Mouse (Mus musculus): ENCODE data around the gene Celsr3. TPM values are rescaled to one million over a fixed set of nuclear protein-coding genes. Genes with fewer than 3 reads are reported as not detected.

The Celsr3 gene
- polyA plus RNA-seq, 1 experiment from 2014 or later, result 0.16 TPM

DNA sequence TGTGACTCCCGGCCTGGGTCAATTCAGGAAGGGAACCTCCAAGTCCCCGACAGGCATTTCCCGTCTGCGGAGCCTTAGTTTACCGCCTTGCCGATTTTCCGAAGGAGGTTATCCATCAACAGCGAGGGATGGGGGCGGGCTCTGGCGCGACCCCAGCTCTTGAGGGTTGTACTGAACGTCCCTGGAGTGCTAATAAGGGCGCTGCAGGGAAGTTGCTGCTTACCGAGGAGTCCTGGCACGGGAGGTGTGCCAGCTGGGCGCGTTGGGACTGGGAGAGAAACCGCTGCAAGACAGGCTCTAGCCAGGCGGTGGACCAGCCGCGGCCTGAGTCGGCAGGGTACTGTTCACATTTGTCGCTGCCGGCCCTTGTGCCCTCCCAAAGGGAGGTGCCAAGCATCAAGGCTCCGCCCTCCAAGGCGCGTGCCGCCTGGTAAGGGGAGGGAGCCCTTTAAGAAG is 28.1 kb downstream of the Celsr3 start:
- WGBS (ENCODE audit: insufficient replicate concordance), result under 1% methylated on average over 28 of the region's 28 CpGs
- H3K4me2 ChIP-seq, result peak overlapping the region; percentile 98
- H3K9me3 ChIP-seq (replicated peaks), result no peaks in the 10 kb centered on the region
- H3K4me1 ChIP-seq (replicated peaks), result peaks cover 36% of the 10 kb centered on the region
- peak overlapping the region; percentile 64 for H3K9ac ChIP-seq
- peak overlapping the region; percentile 75 for H3K27ac ChIP-seq (replicated peaks)
- H3K27me3 ChIP-seq, result no peaks in the 10 kb centered on the region
- H3K4me3 ChIP-seq (replicated peaks), result peak overlapping the region; percentile 72
- ATAC-seq (ENCODE audit: insufficient read depth), result peak; percentile 80
- H3K36me3 ChIP-seq (replicated peaks), result no peaks in the 10 kb centered on the region

DNA sequence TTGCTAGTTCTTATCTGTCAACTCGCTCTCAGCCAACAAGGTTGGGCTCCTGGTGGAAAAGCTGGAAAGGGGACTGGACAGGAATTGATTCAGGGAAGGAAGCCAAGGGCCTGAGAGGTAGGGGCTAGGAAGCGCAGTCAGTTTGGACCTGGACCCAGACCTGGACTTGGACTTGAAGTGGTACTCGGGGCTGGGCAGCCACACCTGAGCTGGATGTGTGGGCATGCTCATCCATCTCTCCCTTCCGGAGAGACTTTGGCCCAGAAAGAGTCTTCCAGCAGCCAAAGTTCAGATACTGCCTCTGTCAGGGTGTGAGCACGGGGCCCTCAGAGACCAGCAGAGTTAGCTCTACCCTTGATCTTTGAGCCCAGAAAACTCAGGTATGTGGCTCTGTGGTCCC is 29.2 kb downstream of the Celsr3 start:
- Histone ChIP-seq H3K4me2 (0 out of 2 replicates have a peak overlapping the region, but pooled peaks have one; percentile 98), H3K9ac (no peak overlapping the region), H3K36me3 (replicated peaks) (no peaks in the 10 kb centered on the region), H3K4me1 (replicated peaks) (peaks cover 43% of the 10 kb centered on the region), H3K27me3 (no peaks in the 10 kb centered on the region), H3K9me3 (replicated peaks) (no peaks in the 10 kb centered on the region), H3K27ac (replicated peaks) (0 out of 2 replicates have a peak overlapping the region, but pooled peaks have one; percentile 14), H3K4me3 (replicated peaks) (peak overlapping the region; percentile 72; the same call in 1 of the 2 replicates)
- ATAC-seq (ENCODE audit: insufficient read depth), result no peak
- WGBS (ENCODE audit: insufficient replicate concordance), result 61% methylated on average over 5 of the region's 5 CpGs

DNA sequence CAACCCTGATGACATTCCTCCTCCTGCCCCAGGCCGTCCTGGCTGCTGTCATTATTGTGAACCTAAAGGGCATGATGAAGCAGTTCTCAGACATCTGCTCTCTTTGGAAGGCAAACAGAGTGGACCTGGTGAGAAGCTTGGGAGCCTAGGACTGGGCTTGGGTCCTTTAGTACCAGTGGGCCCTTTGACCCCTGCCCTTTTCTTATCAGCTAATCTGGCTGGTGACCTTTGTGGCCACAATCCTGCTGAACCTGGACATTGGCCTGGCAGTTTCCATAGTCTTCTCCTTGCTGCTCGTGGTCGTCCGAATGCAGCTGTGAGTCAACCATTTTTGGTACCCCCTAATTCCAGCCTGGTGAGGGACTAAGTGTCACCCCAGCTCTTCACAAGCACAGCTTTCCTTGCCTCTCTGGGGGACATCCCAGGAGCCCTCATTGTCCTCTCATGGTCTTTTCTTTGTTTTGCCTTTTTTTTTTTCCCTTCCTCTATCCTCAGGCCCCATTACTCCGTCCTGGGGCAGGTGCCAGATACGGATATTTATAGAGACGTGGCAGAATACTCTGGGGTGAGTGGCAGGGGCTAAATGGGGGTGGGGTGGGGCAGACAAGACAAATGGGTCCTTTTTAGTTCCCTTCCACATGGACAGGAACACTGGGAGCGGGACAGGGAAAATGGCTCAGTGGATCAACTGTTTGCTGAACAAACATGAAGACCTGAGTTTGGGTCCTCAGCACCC is 32.8 kb downstream of the Celsr3 start:
- H3K4me1 ChIP-seq (replicated peaks), result peaks cover 26% of the 10 kb centered on the region
- no peaks in the 10 kb centered on the region for H3K27me3 ChIP-seq
- no peaks in the 10 kb centered on the region for H3K9me3 ChIP-seq (replicated peaks)
- WGBS (ENCODE audit: insufficient replicate concordance), result 62% methylated on average over 8 of the region's 8 CpGs
- 0 out of 2 replicates have a peak overlapping the region, but pooled peaks have one; percentile 15 for H3K27ac ChIP-seq (replicated peaks)
- ATAC-seq (ENCODE audit: insufficient read depth), result no peak
- H3K36me3 ChIP-seq (replicated peaks), result no peaks in the 10 kb centered on the region
- H3K4me3 ChIP-seq (replicated peaks), result no peak overlapping the region
- H3K9ac ChIP-seq, result no peak overlapping the region
- no peak overlapping the region for H3K4me2 ChIP-seq

Small RNA genes within 50 kb of the gene (microRNA-seq; reads per million reads assigned to microRNA genes)
- gene Gm23156, result not detected

Other genes starting within 250 kb of the Celsr3 start
- gene Wdr6, start 247.6 kb upstream of the Celsr3 start, polyA plus RNA-seq (2015; fragmentation: Nextera tagmentation; extraction: Ambion mirVana), result 11.4 and 12.1 TPM in 2 replicates
- gene P4htm, start 228.7 kb upstream of the Celsr3 start, polyA plus RNA-seq (2015; fragmentation: Nextera tagmentation; extraction: Ambion mirVana), result 0.36 and 0.41 TPM in 2 replicates
- gene Arih2, start 176.9 kb upstream of the Celsr3 start, polyA plus RNA-seq (2015; fragmentation: Nextera tagmentation; extraction: Ambion mirVana), result 29.7 and 32.3 TPM in 2 replicates
- gene Slc25a20, start 164.2 kb upstream of the Celsr3 start, polyA plus RNA-seq (2015; fragmentation: Nextera tagmentation; extraction: Ambion mirVana), result 25.4 and 26.8 TPM in 2 replicates
- 9.5 and 10.3 TPM in 2 replicates for gene Prkar2a, start 137.0 kb upstream of the Celsr3 start, polyA plus RNA-seq (2015; fragmentation: Nextera tagmentation; extraction: Ambion mirVana)
- 11.6 and 12.9 TPM in 2 replicates for gene Ip6k2, start 42.5 kb upstream of the Celsr3 start, polyA plus RNA-seq (2015; fragmentation: Nextera tagmentation; extraction: Ambion mirVana)
- 3.9 and 9.1 TPM in 2 replicates for gene Nckipsd, start 18.0 kb upstream of the Celsr3 start, polyA plus RNA-seq (2015; fragmentation: Nextera tagmentation; extraction: Ambion mirVana)
- 6.3 and 6.5 TPM in 2 replicates for gene Slc26a6, start 27.0 kb downstream of the Celsr3 start, polyA plus RNA-seq (2015; fragmentation: Nextera tagmentation; extraction: Ambion mirVana)
- not detected in 2 replicates for gene Tmem89, start 88.3 kb downstream of the Celsr3 start, polyA plus RNA-seq (2015; fragmentation: Nextera tagmentation; extraction: Ambion mirVana)
- gene Uqcrc1, start 110.3 kb downstream of the Celsr3 start, polyA plus RNA-seq (2015; fragmentation: Nextera tagmentation; extraction: Ambion mirVana), result 316 and 353 TPM in 2 replicates
- 0.33 and 0.60 TPM in 2 replicates for gene Col7a1, start 127.3 kb downstream of the Celsr3 start, polyA plus RNA-seq (2015; fragmentation: Nextera tagmentation; extraction: Ambion mirVana)
- 0.07 TPM in 1 of 2 replicates, not detected in the other for gene Ucn2, start 159.7 kb downstream of the Celsr3 start, polyA plus RNA-seq (2015; fragmentation: Nextera tagmentation; extraction: Ambion mirVana)
- gene Pfkfb4, start 165.5 kb downstream of the Celsr3 start, polyA plus RNA-seq (2015; fragmentation: Nextera tagmentation; extraction: Ambion mirVana), result 3.9 and 4.5 TPM in 2 replicates
- gene Shisa5, start 212.2 kb downstream of the Celsr3 start, polyA plus RNA-seq (2015; fragmentation: Nextera tagmentation; extraction: Ambion mirVana), result 23.1 and 23.6 TPM in 2 replicates
- 8.6 and 9.8 TPM in 2 replicates for gene Trex1, start 233.4 kb downstream of the Celsr3 start, polyA plus RNA-seq (2015; fragmentation: Nextera tagmentation; extraction: Ambion mirVana)
- 9.2 and 12.6 TPM in 2 replicates for gene Atrip, start 247.8 kb downstream of the Celsr3 start, polyA plus RNA-seq (2015; fragmentation: Nextera tagmentation; extraction: Ambion mirVana)

All from liver, embryonic 15.5 days (tissue).